10 mouse cellular contexts compared by ENCODE assay signal in the genomic region with DNA sequence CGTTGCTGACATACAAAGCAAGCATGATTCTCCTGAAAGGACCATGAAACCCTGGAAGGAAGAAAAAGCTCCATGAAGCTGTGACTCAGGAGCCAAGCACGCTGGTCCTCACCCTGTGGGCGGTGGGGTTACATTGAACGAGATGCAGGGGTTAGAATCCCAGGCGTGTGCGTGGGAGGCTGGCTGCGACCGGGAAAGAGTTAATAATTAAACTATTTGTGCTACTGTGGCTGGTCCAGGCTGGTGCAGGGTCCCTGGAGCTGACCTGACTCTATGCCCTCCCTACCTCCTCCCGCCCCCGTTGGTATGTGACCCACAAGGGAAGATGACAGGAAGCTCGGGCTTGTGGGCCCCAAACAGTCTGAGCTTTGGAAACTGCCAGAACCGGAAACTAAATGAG. TPM values are rescaled to one million over a fixed set of nuclear protein-coding genes. Genes with fewer than 3 reads are reported as not detected.
DNase-seq lines count a peak whose midpoint lies in the region; ATAC-seq and TF ChIP-seq lines count a peak whose summit lies in the region.
"Had no signal": no experiment of that assay in that cellular context is flagged by ENCODE, and none has a peak within 500 bp of the region (broad histone marks: within the 10 kb centered on the region; RNA-seq: fewer than 3 reads in every experiment).

No protein-coding gene starts in this region.

- no peaks in the 10 kb centered on the region for H3K79me2 ChIP-seq in heart, adult 2 months (replicated peaks; ENCODE audit: control insufficient read depth, insufficient read depth, low read length)

- intact Hi-C loops in heart, adult 2 months (cut with DNase I): no loop called here

- no peaks in the 10 kb centered on the region for H3K27me3 ChIP-seq in limb, embryonic 10.5 days (ENCODE audit: low read depth, poor library complexity, severe bottlenecking)
- H3K27me3 ChIP-seq in stomach, postnatal 0 days (ENCODE audit: control insufficient read depth, insufficient read depth, low read length): no peaks in the 10 kb centered on the region
- H3K27me3 ChIP-seq in heart, adult 2 months (ENCODE audit: control insufficient read depth, insufficient read depth, low read length): no peaks in the 10 kb centered on the region
- H3K27me3 ChIP-seq: embryonic facial prominence, embryonic 15.5 days; heart, embryonic 15.5 days had no signal

- ATAC-seq in common myeloid progenitor, adult 5-6 weeks (replicated peaks; ENCODE audit: low read depth, poor library complexity, severe bottlenecking): 0 out of 2 replicates have a peak, but pooled peaks have one; percentile 32
- peak; percentile 37; the same call in 1 of the 2 replicates for ATAC-seq in stomach, postnatal 0 days (ENCODE audit: low FRiP score, low TSS enrichment)

- no peak for TF ChIP-seq CTCF in stomach, postnatal 0 days (IDR thresholded peaks at IDR 0.05; ENCODE audit: low read depth)
- TF ChIP-seq CTCF in heart, adult 2 months (IDR thresholded peaks at IDR 0.05): no peak

- no peaks in the 10 kb centered on the region for H3K9me3 ChIP-seq in limb, embryonic 10.5 days (replicated peaks)
- no peaks in the 10 kb centered on the region for H3K9me3 ChIP-seq in stomach, postnatal 0 days (ENCODE audit: control insufficient read depth, low read length)
- H3K9me3 ChIP-seq: embryonic facial prominence, embryonic 15.5 days; heart, embryonic 15.5 days had no signal

- WGBS in limb, embryonic 10.5 days: 80% methylated on average over 12 of the region's 12 CpGs
- WGBS in stomach, postnatal 0 days: 45% methylated on average over 12 of the region's 12 CpGs
- 64% methylated on average over 12 of the region's 12 CpGs for WGBS in heart, adult 2 months

- H3K27ac ChIP-seq in limb, embryonic 10.5 days: peak overlapping the region; percentile 15; the same call in 1 of the 2 replicates
- no peak overlapping the region for H3K27ac ChIP-seq in stomach, postnatal 0 days (replicated peaks)
- no peak overlapping the region for H3K27ac ChIP-seq in heart, adult 2 months
- H3K27ac ChIP-seq: embryonic facial prominence, embryonic 15.5 days; heart, embryonic 15.5 days had no signal

- peak; percentile 79 for DNase-seq in kidney, adult 11 months
- DNase-seq in limb, embryonic 10.5 days (ENCODE audit: low spot score): no peak
- DNase-seq in stomach, postnatal 0 days (ENCODE audit: low spot score): no peak
- DNase-seq in spleen, adult 18-20 months: no peak
- no peak for DNase-seq in urinary bladder, postnatal 4 days (ENCODE audit: low spot score in 2 of 2)
- DNase-seq in heart, adult 2 months: no peak
- DNase-seq: cerebellum, adult 9-10 months had no signal

- no peaks in the 10 kb centered on the region for H3K36me3 ChIP-seq in limb, embryonic 10.5 days
- H3K36me3 ChIP-seq in stomach, postnatal 0 days (ENCODE audit: control insufficient read depth, insufficient read depth, low read length): no peaks in the 10 kb centered on the region
- H3K36me3 ChIP-seq in heart, adult 2 months (ENCODE audit: control insufficient read depth, insufficient read depth, low read length): no peaks in the 10 kb centered on the region
- H3K36me3 ChIP-seq: embryonic facial prominence, embryonic 15.5 days; heart, embryonic 15.5 days had no signal

- TF ChIP-seq EP300 in stomach, postnatal 0 days (optimal IDR thresholded peaks at IDR 0.05): no peak
- no peak for TF ChIP-seq EP300 in heart, adult 2 months (IDR thresholded peaks at IDR 0.05; ENCODE audit: insufficient read depth, low read depth, low read length)

- peaks cover 40% of the 10 kb centered on the region for H3K4me1 ChIP-seq in limb, embryonic 10.5 days
- no peaks in the 10 kb centered on the region; the same call in 1 of the 2 replicates for H3K4me1 ChIP-seq in stomach, postnatal 0 days (replicated peaks; ENCODE audit: control insufficient read depth, insufficient read depth)
- no peaks in the 10 kb centered on the region for H3K4me1 ChIP-seq in heart, adult 2 months (ENCODE audit: control insufficient read depth, insufficient read depth, low read length)
- H3K4me1 ChIP-seq: embryonic facial prominence, embryonic 15.5 days had no signal

- H3K4me2 ChIP-seq in stomach, postnatal 0 days (replicated peaks; ENCODE audit: low read depth): no peak overlapping the region
- H3K4me2 ChIP-seq: embryonic facial prominence, embryonic 15.5 days; heart, embryonic 15.5 days had no signal

- no peak for TF ChIP-seq POLR2A in heart, adult 2 months (IDR thresholded peaks at IDR 0.05; ENCODE audit: insufficient read depth, low read depth, low read length)

- H3K4me3 ChIP-seq in limb, embryonic 10.5 days: no peak overlapping the region
- no peak overlapping the region for H3K4me3 ChIP-seq in stomach, postnatal 0 days (ENCODE audit: low read depth, low read length)
- no peak overlapping the region for H3K4me3 ChIP-seq in heart, adult 2 months
- H3K4me3 ChIP-seq: embryonic facial prominence, embryonic 15.5 days; heart, embryonic 15.5 days had no signal

- no peak overlapping the region for H3K9ac ChIP-seq in stomach, postnatal 0 days (ENCODE audit: low read length)
- no peak overlapping the region for H3K9ac ChIP-seq in heart, adult 2 months (ENCODE audit: low read depth, low read length)
- H3K9ac ChIP-seq: embryonic facial prominence, embryonic 15.5 days; heart, embryonic 15.5 days had no signal

RNA-seq across cellular contexts. Expression of a gene that starts 35.1 kb away (rescaled TPM):
- 7.9 and 11.7 TPM in 2 replicates for total RNA-seq in common myeloid progenitor, adult 5-6 weeks (2017)
- polyA plus RNA-seq in limb, embryonic 10.5 days (2016; fragmentation: Nextera tagmentation; extraction: Ambion mirVana): 273 and 313 TPM in 2 replicates
- 315 and 330 TPM in 2 replicates for polyA plus RNA-seq in stomach, postnatal 0 days (2015; fragmentation: Nextera tagmentation; extraction: Ambion mirVana)
- 10 to 100 TPM in 1 of 2 experiments, 1 to 10 TPM in 1; 9.3 to 11.9 TPM for total RNA-seq in heart, adult 2 months (2021)
- polyA plus RNA-seq in heart, adult 2 months (2012; rRNA removed): 26.7 and 27.8 TPM in 2 replicates
